Mouse (Mus musculus) C2C12 (cell line): ENCODE data around the gene Mto1.
"Not testable (repeated sequence)": the region's sequence is repeated elsewhere in the genome, so short reads cannot be mapped to it uniquely, and the experiment has no call there.

Experiments used
- CEBPB ChIP-seq: IDR thresholded peaks from one replicate; pipeline ENCODE4 v1.6.1; 2011; ENCODE audit warnings: low read depth, mild to moderate bottlenecking, control low read depth, moderate library complexity
- CTCF ChIP-seq: IDR thresholded peaks from one replicate; pipeline ENCODE4 v1.5.1; 2011; ENCODE audit not compliant: control insufficient read depth, insufficient read depth, insufficient read length
- FOSL1 ChIP-seq: IDR thresholded peaks from one replicate; pipeline ENCODE4 v1.8.0; 2011; ENCODE audit warnings: mild to moderate bottlenecking, low read length; ENCODE audit not compliant: poor library complexity, insufficient read depth, severe bottlenecking
- MAX ChIP-seq: IDR thresholded peaks from one replicate; pipeline ENCODE4 v1.6.1; 2011; ENCODE audit warnings: mild to moderate bottlenecking, control low read depth
- MYOD1 ChIP-seq: IDR thresholded peaks from one replicate; pipeline ENCODE4 v1.6.1; 2011; ENCODE audit warnings: low read depth; ENCODE audit not compliant: control insufficient read depth, insufficient read length
- MYOG ChIP-seq: IDR thresholded peaks from one replicate; pipeline ENCODE4 v1.6.1; 2011; ENCODE audit not compliant: control insufficient read depth, insufficient read length; ENCODE audit errors: extremely low read depth
- USF1 ChIP-seq: IDR thresholded peaks from one replicate; pipeline ENCODE4 v1.6.1; 2011; ENCODE audit warnings: low read depth, mild to moderate bottlenecking, control low read depth, moderate library complexity

- not testable (repeated sequence) for TF ChIP-seq CTCF, FOSL1, CEBPB, USF1, MYOD1, MAX, MYOG
Observed at GRCm38 (mm10) chr9:78488021-78488420, 40.0 kb downstream of the Mto1 start.
